Mouse (Mus musculus): Measurements from ENCODE around the gene Hist1h4b. TPM values are rescaled to one million over a fixed set of nuclear protein-coding genes. Genes with fewer than 3 reads are reported as not detected.
A peak's percentile ranks its signal among the peaks of the same experiment; 100 is the strongest.

The Hist1h4b gene
- total and polyA plus RNA-seq, 2 experiments: 63.4 TPM; not detected in 1

DNA sequence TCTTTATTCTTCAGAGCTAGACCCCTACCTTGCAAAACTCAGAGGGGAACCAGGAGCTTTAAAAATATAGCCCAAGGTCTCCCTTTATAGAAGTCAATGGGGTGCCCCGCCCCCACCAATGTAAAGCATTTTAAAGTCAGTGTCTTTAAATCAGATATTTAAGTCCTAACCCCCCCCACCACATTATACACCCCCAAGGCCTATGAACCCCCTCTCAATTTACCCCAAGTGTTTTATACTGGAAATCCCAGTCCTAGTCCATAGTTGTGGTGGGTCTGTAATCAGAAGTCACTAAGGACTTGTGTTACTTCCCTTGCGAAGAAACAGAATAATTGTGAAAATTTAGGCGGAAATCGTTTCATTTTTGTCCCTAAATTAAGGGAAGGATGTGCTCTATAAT is 18.8 kb upstream of the Hist1h4b start:
- WGBS: 25% methylated on average over 4 of the region's 4 CpGs

DNA sequence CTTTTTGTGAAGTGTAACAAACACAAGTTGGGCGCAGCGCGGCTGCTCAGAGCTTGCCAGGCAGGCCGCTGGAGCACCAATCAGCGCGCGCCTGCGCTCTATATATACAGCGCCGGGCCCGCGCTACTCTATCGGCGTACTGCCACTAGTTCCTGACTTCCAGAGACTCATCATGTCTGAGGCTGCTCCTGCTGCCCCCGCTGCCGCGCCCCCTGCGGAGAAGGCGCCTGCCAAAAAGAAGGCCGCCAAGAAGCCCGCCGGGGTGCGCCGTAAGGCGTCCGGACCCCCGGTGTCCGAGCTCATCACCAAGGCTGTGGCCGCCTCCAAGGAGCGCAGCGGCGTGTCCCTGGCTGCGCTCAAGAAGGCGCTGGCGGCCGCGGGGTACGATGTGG is 18.1 kb upstream of the Hist1h4b start, which contains the start of gene Hist1h1c:
Hist1h1c (plus strand) TSS at position 132 of the 392 bp plus-strand sequence.
- H3K36me3 ChIP-seq (ENCODE audit: control insufficient read depth, insufficient read depth, low read length): no peaks in the 10 kb centered on the region
- peaks cover 4% of the 10 kb centered on the region; the same call in 1 of the 2 replicates for H3K4me1 ChIP-seq (ENCODE audit: control insufficient read depth, insufficient read depth, low read length)
- peak within 1 kb of the TSS; percentile 68 for H3K27ac ChIP-seq (replicated peaks; ENCODE audit: insufficient read depth, low read depth, low read length)
- peak; percentile 64 for DNase-seq (ENCODE audit: extremely low read depth, low read depth, low spot score)
- peak within 1 kb of the TSS; percentile 67 for H3K9ac ChIP-seq (ENCODE audit: low read depth, low read length)
- H3K27me3 ChIP-seq (ENCODE audit: control insufficient read depth, insufficient read depth, low read length): no peaks in the 10 kb centered on the region
- no peaks in the 10 kb centered on the region for H3K79me2 ChIP-seq (ENCODE audit: control insufficient read depth, insufficient read depth, low read length)
- WGBS: under 1% methylated on average over 38 of the region's 38 CpGs
- TF ChIP-seq CTCF (IDR thresholded peaks at IDR 0.05; ENCODE audit: low read depth, low read length) (no peak; the same call in 1 of the 2 replicates), POLR2A (IDR thresholded peaks at IDR 0.05; ENCODE audit: extremely low read depth, insufficient read depth, low read length) (peak; percentile 98)
- peak within 1 kb of the TSS; percentile 63 for H3K4me3 ChIP-seq (ENCODE audit: insufficient read depth, low read depth, low read length)

More for the DNA sequence above, 18.8 kb upstream of the Hist1h4b start:
- H3K27ac ChIP-seq (replicated peaks; ENCODE audit: insufficient read depth, low read depth, low read length): no peak overlapping the region; the same call in 1 of the 2 replicates
- peak overlapping the region; percentile 63; the same call in 1 of the 2 replicates for H3K4me3 ChIP-seq (ENCODE audit: insufficient read depth, low read depth, low read length)
- H3K27me3 ChIP-seq (ENCODE audit: control insufficient read depth, insufficient read depth, low read length): no peaks in the 10 kb centered on the region
- no peak for DNase-seq (ENCODE audit: extremely low read depth, low read depth, low spot score)
- H3K9ac ChIP-seq (ENCODE audit: low read depth, low read length): peak overlapping the region; percentile 67; the same call in 1 of the 2 replicates
- H3K4me1 ChIP-seq (ENCODE audit: control insufficient read depth, insufficient read depth, low read length): peaks cover 6% of the 10 kb centered on the region
- H3K79me2 ChIP-seq (ENCODE audit: control insufficient read depth, insufficient read depth, low read length): no peaks in the 10 kb centered on the region
- TF ChIP-seq CTCF (IDR thresholded peaks at IDR 0.05; ENCODE audit: low read depth, low read length) (no peak), POLR2A (IDR thresholded peaks at IDR 0.05; ENCODE audit: extremely low read depth, insufficient read depth, low read length) (no peak)
- H3K36me3 ChIP-seq (ENCODE audit: control insufficient read depth, insufficient read depth, low read length): no peaks in the 10 kb centered on the region

DNA sequence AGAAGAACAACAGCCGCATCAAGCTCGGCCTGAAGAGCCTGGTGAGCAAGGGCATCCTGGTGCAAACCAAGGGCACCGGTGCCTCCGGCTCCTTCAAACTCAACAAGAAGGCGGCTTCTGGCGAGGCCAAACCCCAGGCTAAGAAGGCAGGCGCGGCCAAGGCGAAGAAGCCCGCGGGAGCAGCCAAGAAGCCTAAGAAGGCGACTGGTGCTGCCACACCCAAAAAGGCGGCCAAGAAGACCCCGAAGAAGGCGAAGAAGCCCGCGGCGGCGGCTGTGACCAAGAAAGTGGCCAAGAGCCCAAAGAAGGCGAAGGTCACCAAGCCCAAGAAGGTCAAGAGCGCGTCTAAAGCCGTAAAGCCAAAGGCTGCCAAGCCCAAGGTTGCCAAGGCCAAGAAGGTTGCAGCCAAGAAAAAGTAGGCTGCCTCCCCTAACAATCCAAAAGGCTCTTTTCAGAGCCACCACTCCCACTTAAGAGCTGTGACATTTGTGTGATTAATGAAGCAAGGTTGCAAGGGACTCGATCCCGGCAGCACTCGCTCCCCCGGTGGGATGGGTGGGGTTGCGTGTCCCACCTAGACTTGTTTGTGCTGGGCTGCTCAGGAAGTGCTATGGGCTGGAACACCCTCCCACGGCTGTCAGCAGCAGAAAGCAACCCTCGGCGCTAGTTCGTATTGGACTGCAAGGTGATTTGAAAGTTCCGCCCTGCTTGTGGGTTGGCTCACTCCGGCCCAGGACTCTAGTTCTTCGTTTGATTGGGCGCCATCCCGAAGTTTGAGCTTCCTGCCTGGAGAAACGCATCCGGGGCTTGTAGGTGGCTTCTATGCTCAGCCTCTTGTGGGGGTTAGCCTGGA is 17.5 kb upstream of the Hist1h4b start:
- peak; percentile 76 for TF ChIP-seq POLR2A (IDR thresholded peaks at IDR 0.05; ENCODE audit: extremely low read depth, insufficient read depth, low read length)
- TF ChIP-seq CTCF (IDR thresholded peaks at IDR 0.05; ENCODE audit: low read depth, low read length): no peak; the same call in 1 of the 2 replicates
- H3K27ac ChIP-seq (replicated peaks; ENCODE audit: insufficient read depth, low read depth, low read length): peak overlapping the region; percentile 68
- H3K79me2 ChIP-seq (ENCODE audit: control insufficient read depth, insufficient read depth, low read length): no peaks in the 10 kb centered on the region
- H3K4me3 ChIP-seq (ENCODE audit: insufficient read depth, low read depth, low read length): peak overlapping the region; percentile 63
- H3K27me3 ChIP-seq (ENCODE audit: control insufficient read depth, insufficient read depth, low read length): no peaks in the 10 kb centered on the region
- H3K36me3 ChIP-seq (ENCODE audit: control insufficient read depth, insufficient read depth, low read length): no peaks in the 10 kb centered on the region
- under 1% methylated on average over 39 of the region's 39 CpGs for WGBS
- peaks cover 4% of the 10 kb centered on the region; the same call in 1 of the 2 replicates for H3K4me1 ChIP-seq (ENCODE audit: control insufficient read depth, insufficient read depth, low read length)
- peak; percentile 95 for DNase-seq (ENCODE audit: extremely low read depth, low read depth, low spot score)
- H3K9ac ChIP-seq (ENCODE audit: low read depth, low read length): peak overlapping the region; percentile 67

DNA sequence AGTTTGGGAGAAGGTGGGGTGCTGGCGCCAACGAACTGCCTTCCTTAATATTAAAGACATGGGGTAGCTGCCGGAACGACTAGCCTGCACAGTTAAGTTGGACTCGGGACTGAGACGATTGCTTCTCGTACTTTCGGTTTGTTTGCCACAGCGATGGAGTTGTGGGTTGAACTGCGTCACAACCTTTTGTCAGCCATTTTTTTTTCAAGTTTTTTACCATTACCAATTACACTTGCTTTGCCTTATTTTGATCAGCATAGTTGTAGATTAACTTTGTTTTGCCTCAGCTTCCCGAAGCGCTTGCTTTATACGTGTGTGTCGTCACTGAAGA is 16.9 kb upstream of the Hist1h4b start:
- TF ChIP-seq CTCF (IDR thresholded peaks at IDR 0.05; ENCODE audit: low read depth, low read length): no peak
- no peak; the same call in 1 of the 2 replicates for TF ChIP-seq POLR2A (IDR thresholded peaks at IDR 0.05; ENCODE audit: extremely low read depth, insufficient read depth, low read length)
- H3K9ac ChIP-seq (ENCODE audit: low read depth, low read length): peak overlapping the region; percentile 57
- H3K27ac ChIP-seq (replicated peaks; ENCODE audit: insufficient read depth, low read depth, low read length): peak overlapping the region; percentile 65
- DNase-seq (ENCODE audit: extremely low read depth, low read depth, low spot score): no peak
- H3K4me1 ChIP-seq (ENCODE audit: control insufficient read depth, insufficient read depth, low read length): peaks cover 7% of the 10 kb centered on the region; the same call in 1 of the 2 replicates
- H3K36me3 ChIP-seq (ENCODE audit: control insufficient read depth, insufficient read depth, low read length): no peaks in the 10 kb centered on the region
- WGBS: under 1% methylated on average over 14 of the region's 14 CpGs
- no peaks in the 10 kb centered on the region for H3K79me2 ChIP-seq (ENCODE audit: control insufficient read depth, insufficient read depth, low read length)
- peak overlapping the region; percentile 63 for H3K4me3 ChIP-seq (ENCODE audit: insufficient read depth, low read depth, low read length)
- no peaks in the 10 kb centered on the region for H3K27me3 ChIP-seq (ENCODE audit: control insufficient read depth, insufficient read depth, low read length)

DNA sequence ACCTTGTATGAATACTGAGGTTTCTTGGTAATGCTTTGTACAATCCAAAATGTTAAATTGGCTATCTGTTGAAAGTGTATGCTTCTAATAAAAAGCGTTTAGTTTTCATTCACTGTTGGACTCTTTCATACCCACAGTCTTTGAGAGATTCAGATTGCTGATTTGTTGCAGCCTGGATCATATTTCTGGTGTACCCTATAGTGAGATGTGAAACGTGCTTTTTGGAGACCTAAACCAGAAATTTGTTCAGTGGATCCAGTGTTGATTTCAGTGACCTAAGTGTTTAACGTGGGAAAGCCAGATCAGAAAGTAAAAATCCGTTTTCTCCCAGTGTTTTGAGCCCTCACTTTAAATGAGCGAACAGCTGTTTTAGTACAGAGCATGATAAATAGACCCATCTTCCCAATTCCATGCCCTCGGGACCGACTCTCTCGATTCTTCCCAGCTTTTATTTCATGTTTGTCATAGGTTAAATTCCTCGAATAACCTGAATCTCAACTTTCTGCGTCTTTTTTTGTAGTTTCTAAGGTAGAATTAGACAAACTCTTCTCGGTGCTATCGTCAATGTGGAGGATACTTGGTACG is 16.5 kb upstream of the Hist1h4b start:
- H3K4me3 ChIP-seq (ENCODE audit: insufficient read depth, low read depth, low read length): peak overlapping the region; percentile 63
- no peak for DNase-seq (ENCODE audit: extremely low read depth, low read depth, low spot score)
- TF ChIP-seq POLR2A (IDR thresholded peaks at IDR 0.05; ENCODE audit: extremely low read depth, insufficient read depth, low read length) (no peak), CTCF (IDR thresholded peaks at IDR 0.05; ENCODE audit: low read depth, low read length) (no peak)
- H3K27ac ChIP-seq (replicated peaks; ENCODE audit: insufficient read depth, low read depth, low read length): peak overlapping the region; percentile 65; the same call in 1 of the 2 replicates
- H3K79me2 ChIP-seq (ENCODE audit: control insufficient read depth, insufficient read depth, low read length): no peaks in the 10 kb centered on the region
- H3K27me3 ChIP-seq (ENCODE audit: control insufficient read depth, insufficient read depth, low read length): no peaks in the 10 kb centered on the region
- peaks cover 8% of the 10 kb centered on the region; the same call in 1 of the 2 replicates for H3K4me1 ChIP-seq (ENCODE audit: control insufficient read depth, insufficient read depth, low read length)
- no peaks in the 10 kb centered on the region for H3K36me3 ChIP-seq (ENCODE audit: control insufficient read depth, insufficient read depth, low read length)
- peak overlapping the region; percentile 57 for H3K9ac ChIP-seq (ENCODE audit: low read depth, low read length)
- WGBS: 19% methylated on average over 13 of the region's 13 CpGs
